Mouse (Mus musculus): Measurements from ENCODE around the gene Spns3. TPM values are rescaled to one million over a fixed set of nuclear protein-coding genes. Genes with fewer than 3 reads are reported as not detected.

Gene Spns3
- polyA plus RNA-seq, 1 experiment from 2014 or later = not detected

DNA sequence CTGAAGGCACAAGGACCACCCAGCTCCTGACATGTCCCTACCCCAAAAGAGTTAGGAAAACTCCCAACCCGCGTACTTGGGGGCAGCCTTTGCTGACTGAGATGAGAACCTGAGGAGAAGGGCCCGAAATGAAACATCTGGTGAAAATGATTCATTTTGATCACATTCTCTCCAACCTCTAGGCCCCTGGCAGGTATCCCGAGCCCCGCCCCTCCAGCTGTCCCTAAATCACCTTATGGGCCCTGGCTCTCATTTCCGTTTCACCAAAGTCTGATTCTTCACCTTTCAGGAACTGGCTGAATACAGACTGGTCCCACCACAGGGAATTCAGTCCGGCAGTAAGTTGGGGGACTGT is 25.8 kb upstream of the Spns3 start:
- Histone ChIP-seq H3K27ac (no peak overlapping the region), H3K4me2 (replicated peaks) (peak overlapping the region; percentile 42), H3K9me3 (no peaks in the 10 kb centered on the region), H3K9ac (no peak overlapping the region), H3K4me1 (peaks cover 9% of the 10 kb centered on the region; the same call in 1 of the 2 replicates), H3K27me3 (no peaks in the 10 kb centered on the region), H3K4me3 (peak overlapping the region; percentile 27), H3K36me3 (no peaks in the 10 kb centered on the region)
- WGBS = 14% methylated on average over 7 of the region's 7 CpGs
- ATAC-seq (ENCODE audit: insufficient number of reproducible peaks, insufficient read depth, low FRiP score, low TSS enrichment) = no peak

DNA sequence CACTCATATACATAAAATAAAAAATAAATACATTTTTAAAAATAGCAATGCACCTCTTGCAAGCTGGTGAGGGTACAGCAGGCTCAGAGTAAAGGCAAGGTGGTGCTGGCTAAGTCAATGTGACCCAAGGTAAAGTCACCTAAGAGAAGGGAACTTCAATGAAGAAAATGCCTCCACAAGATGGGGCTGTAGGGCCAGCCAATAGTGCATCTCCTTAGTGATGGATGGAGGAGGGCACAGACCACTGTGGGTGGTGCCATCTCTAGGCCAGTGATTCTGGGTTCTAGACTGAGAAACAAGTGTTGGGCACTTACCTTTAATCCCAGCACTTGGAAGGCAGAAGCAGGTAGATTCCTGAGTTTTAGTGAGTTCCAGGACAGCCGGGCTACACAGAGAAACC is 23.5 kb upstream of the Spns3 start:
- 100% methylated on average over 1 of the region's 1 CpGs for WGBS

DNA sequence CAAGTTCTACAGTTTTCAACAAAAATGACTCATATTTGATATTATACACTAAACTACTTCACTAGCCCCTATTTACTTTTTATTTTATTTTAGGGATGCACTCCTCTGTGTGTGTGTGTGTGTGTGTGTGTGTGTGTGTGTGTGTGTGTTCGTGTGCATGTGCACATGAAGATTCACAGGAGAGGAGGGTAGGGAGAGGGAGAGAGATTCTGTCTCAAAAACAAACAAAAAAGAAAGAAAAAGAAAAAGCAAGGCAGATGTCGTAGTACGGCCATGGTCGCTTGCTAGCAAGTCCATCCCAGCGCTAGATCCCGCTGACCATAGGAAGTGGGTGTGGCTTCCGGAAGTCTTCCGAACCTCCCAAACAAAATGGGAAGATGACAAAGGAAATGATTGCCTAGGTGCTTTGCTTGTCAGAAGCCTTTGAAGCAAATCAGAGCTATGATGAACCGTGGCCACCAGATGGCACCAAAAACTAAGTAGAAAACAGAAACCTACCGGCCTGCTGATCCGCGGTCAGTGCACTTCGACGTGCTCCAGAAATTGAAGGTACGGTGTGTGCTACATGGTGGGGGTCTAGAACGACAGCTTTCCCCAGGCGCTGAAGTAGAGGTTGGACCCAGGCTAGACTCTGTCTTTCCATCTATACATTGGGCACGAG is 20.1 kb upstream of the Spns3 start:
- no peak overlapping the region for H3K9ac ChIP-seq
- no peaks in the 10 kb centered on the region for H3K27me3 ChIP-seq
- no peak overlapping the region for H3K27ac ChIP-seq
- H3K9me3 ChIP-seq = no peaks in the 10 kb centered on the region
- no peaks in the 10 kb centered on the region for H3K4me1 ChIP-seq
- peak overlapping the region; percentile 41 for H3K4me2 ChIP-seq (replicated peaks)
- H3K4me3 ChIP-seq = peak overlapping the region; percentile 18; the same call in 1 of the 2 replicates
- no peaks in the 10 kb centered on the region for H3K36me3 ChIP-seq
- peak; percentile 47; the same call in 1 of the 2 replicates for ATAC-seq (ENCODE audit: insufficient number of reproducible peaks, insufficient read depth, low FRiP score, low TSS enrichment)
- WGBS = 4% methylated on average over 18 of the region's 18 CpGs

More for the DNA sequence above, 23.5 kb upstream of the Spns3 start:
- no peaks in the 10 kb centered on the region for H3K9me3 ChIP-seq
- H3K9ac ChIP-seq = no peak overlapping the region
- H3K27ac ChIP-seq = no peak overlapping the region
- H3K27me3 ChIP-seq = no peaks in the 10 kb centered on the region
- no peak for ATAC-seq (ENCODE audit: insufficient number of reproducible peaks, insufficient read depth, low FRiP score, low TSS enrichment)
- H3K4me3 ChIP-seq = no peak overlapping the region
- H3K4me2 ChIP-seq (replicated peaks) = no peak overlapping the region
- no peaks in the 10 kb centered on the region for H3K36me3 ChIP-seq
- H3K4me1 ChIP-seq = peaks cover 9% of the 10 kb centered on the region; the same call in 1 of the 2 replicates

DNA sequence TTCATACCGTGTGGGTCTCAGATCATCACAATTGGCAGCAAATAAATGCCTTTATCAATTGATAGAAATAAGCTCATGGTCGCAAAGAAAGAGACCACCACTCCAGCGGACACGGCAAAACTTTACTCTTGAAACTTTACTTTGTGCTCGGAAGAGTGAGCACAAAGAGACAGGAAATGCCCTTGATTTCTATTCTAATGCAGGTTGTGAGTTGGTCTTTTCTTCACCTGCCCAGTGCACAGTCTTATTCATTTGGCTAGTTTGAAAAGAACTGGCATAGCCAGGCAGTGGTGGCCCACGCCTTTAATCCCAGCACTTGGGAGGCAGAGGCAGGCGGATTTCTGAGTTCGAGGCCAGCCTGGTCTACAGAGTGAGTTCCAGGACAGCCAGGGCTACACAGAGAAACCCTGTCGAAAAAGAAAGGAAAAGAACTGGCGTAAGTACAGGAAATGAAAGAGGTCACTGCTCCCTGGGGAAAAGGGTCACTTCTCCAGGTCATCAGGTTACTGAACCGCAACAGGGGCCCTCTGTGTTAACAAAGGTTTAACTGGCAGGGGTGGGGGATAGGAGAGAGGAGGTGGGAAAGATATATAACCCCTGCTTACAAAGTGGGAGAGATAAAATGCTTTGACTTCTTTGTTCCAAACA is 19.5 kb upstream of the Spns3 start:
- Histone ChIP-seq H3K27ac (no peak overlapping the region), H3K4me3 (no peak overlapping the region), H3K36me3 (no peaks in the 10 kb centered on the region), H3K4me2 (replicated peaks) (no peak overlapping the region), H3K9ac (no peak overlapping the region), H3K4me1 (no peaks in the 10 kb centered on the region), H3K9me3 (no peaks in the 10 kb centered on the region), H3K27me3 (no peaks in the 10 kb centered on the region)
- 69% methylated on average over 11 of the region's 11 CpGs for WGBS
- ATAC-seq (ENCODE audit: insufficient number of reproducible peaks, insufficient read depth, low FRiP score, low TSS enrichment) = no peak

DNA sequence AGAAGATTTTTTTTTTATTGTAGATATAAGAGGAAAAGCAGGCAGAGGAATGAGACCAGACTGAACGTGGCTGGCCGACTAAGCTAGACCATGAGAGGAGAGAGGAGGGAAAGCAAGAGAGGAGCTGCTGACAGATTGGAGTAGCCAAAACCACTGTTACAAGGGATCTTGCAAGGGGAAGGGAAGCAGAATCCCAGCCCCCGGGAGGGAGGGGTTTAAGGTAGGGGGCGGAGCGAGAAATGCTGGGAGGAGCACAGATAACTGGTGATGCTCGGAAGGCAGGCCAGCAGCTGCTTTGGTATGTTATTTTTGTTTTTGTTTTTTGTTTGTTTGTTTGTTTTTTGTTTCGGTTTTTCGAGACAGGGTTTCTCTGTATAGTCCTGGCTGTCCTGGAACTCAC is 18.7 kb upstream of the Spns3 start:
- WGBS = 61% methylated on average over 8 of the region's 8 CpGs
- Histone ChIP-seq H3K9ac (no peak overlapping the region), H3K9me3 (no peaks in the 10 kb centered on the region), H3K4me2 (replicated peaks) (no peak overlapping the region), H3K4me3 (no peak overlapping the region), H3K4me1 (no peaks in the 10 kb centered on the region), H3K27ac (no peak overlapping the region), H3K27me3 (no peaks in the 10 kb centered on the region), H3K36me3 (no peaks in the 10 kb centered on the region)
- ATAC-seq (ENCODE audit: insufficient number of reproducible peaks, insufficient read depth, low FRiP score, low TSS enrichment) = no peak

DNA sequence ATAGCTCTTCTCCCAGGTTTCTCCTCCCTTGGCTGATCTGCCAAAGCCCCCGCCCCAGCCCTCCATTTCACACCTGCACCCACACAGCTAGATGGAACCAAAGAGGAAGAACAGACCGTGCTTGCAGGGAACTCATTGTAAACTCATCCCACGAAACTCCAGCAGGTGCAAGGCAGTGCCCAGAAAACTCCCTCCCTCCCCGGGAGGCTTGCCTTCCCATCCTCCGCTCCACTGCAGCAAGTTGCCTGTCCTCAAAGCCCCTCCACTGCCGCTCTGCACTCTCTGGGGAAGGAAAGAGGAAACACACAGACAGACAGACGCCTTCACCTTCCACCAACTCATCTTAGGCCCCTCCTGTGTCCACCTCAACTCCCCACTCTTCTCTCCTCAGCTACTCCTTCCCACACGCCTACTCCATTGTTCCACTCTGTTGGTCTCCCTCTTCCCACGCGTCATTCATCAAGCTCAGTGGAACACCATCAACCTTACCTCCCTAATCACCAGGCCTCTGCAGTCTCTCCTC is 16.6 kb upstream of the Spns3 start:
- WGBS = 52% methylated on average over 10 of the region's 10 CpGs
- ATAC-seq (ENCODE audit: insufficient number of reproducible peaks, insufficient read depth, low FRiP score, low TSS enrichment) = no peak
- Histone ChIP-seq H3K27me3 (no peaks in the 10 kb centered on the region), H3K27ac (no peak overlapping the region), H3K4me3 (no peak overlapping the region), H3K9me3 (no peaks in the 10 kb centered on the region), H3K36me3 (no peaks in the 10 kb centered on the region), H3K9ac (no peak overlapping the region), H3K4me2 (replicated peaks) (no peak overlapping the region), H3K4me1 (no peaks in the 10 kb centered on the region)

DNA sequence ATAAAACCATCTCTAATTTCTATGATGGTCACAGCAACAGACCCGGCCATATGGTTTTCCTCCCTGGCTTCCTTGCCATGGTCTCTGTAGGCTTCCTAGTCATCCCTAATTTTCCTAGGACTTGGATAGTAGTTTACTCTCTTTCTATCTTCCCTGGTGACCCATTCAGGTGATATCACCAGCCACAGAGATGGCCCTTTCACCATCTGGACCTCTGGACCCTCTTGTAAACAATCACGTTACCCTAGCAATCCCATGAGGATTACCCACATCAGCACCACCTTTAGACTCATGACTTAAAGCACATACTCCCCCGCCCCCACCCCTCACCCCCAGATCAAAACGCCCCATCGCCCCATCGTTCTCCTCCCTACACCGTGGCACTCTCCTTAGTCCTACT is 16.0 kb upstream of the Spns3 start:
- Histone ChIP-seq H3K4me1 (no peaks in the 10 kb centered on the region), H3K9me3 (no peaks in the 10 kb centered on the region), H3K36me3 (no peaks in the 10 kb centered on the region), H3K27ac (no peak overlapping the region), H3K9ac (no peak overlapping the region), H3K4me3 (no peak overlapping the region), H3K27me3 (no peaks in the 10 kb centered on the region), H3K4me2 (replicated peaks) (no peak overlapping the region)
- WGBS = 75% methylated on average over 7 of the region's 7 CpGs
- ATAC-seq (ENCODE audit: insufficient number of reproducible peaks, insufficient read depth, low FRiP score, low TSS enrichment) = no peak

DNA sequence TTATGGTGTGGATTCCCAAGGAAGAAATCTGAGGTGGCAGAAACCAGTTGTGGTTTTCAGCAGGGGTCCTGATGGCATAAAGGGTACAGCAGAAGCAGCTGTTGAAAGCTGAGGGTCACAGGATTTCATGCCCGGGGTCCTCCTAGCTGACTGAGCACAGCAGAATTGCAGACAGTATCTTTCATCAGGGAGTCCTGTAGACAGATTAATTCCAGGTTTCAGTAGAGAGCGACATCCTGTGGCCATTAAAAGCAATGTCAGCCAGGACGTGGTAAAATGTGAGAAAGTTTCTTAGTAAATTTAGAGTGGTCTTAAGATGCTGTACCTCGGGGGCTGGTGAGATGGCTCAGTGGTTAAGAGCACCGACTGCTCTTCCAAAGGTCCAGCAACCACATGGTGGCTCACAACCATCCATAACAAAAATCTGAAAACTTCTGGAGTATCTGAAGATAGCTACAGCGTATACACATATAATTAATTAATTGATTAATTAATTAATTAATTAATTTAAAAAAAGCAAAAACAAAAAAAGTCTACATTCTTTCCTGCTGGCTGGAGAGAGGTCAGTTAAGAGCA is 14.0 kb upstream of the Spns3 start:
- H3K4me3 ChIP-seq = no peak overlapping the region
- no peak overlapping the region for H3K4me2 ChIP-seq (replicated peaks)
- WGBS = 21% methylated on average over 6 of the region's 6 CpGs
- no peak overlapping the region for H3K9ac ChIP-seq
- H3K9me3 ChIP-seq = no peaks in the 10 kb centered on the region
- 0 out of 2 replicates have a peak, but pooled peaks have one; percentile 47 for ATAC-seq (ENCODE audit: insufficient number of reproducible peaks, insufficient read depth, low FRiP score, low TSS enrichment)
- H3K27me3 ChIP-seq = no peaks in the 10 kb centered on the region
- no peaks in the 10 kb centered on the region for H3K36me3 ChIP-seq
- H3K27ac ChIP-seq = no peak overlapping the region
- no peaks in the 10 kb centered on the region for H3K4me1 ChIP-seq

DNA sequence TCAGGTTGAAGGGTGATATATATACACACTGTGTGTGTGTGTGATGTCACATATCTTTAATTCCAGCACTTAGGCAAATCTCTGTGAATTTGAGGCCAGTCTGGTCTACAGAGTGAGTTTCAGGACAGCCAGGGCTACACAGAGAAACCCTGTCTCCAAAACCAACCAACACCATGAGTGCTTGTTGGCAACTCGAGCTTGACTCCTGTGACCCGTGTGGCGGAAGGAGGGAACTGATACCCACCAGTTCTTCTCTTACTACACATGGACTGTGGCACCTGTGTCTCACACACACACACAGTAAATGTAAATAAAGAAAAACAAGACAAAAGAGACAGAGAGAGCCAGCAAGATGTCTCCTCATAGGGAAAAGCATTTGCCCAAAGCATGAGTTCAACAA is 10.4 kb upstream of the Spns3 start:
- H3K4me3 ChIP-seq = no peak overlapping the region
- ATAC-seq (ENCODE audit: insufficient number of reproducible peaks, insufficient read depth, low FRiP score, low TSS enrichment) = no peak
- no peak overlapping the region for H3K9ac ChIP-seq
- H3K36me3 ChIP-seq = no peaks in the 10 kb centered on the region
- 63% methylated on average over 3 of the region's 3 CpGs for WGBS
- H3K4me1 ChIP-seq = no peaks in the 10 kb centered on the region
- H3K9me3 ChIP-seq = no peaks in the 10 kb centered on the region
- no peaks in the 10 kb centered on the region for H3K27me3 ChIP-seq
- H3K4me2 ChIP-seq (replicated peaks) = no peak overlapping the region
- H3K27ac ChIP-seq = no peak overlapping the region

DNA sequence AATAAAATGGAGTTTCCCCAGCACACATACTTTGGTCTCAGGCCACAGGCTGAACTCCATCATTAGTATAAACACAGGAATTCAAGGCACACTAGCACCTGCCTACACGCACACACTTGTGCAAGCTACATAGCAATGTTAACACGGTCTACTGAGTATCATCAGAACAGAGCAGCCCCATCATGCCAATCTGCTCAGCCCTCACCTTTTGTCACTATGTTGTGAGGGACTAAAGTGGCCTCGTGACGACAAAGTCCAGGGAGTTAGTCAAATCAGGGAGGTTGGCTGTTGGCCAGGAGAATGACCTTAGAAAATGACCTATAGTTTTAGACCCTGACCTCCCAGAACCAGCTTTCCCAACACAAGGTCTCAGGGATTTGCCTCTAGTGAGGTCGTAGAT is 7.8 kb upstream of the Spns3 start:
- Histone ChIP-seq H3K9ac (no peak overlapping the region), H3K4me1 (no peaks in the 10 kb centered on the region), H3K9me3 (no peaks in the 10 kb centered on the region), H3K27me3 (no peaks in the 10 kb centered on the region), H3K36me3 (no peaks in the 10 kb centered on the region), H3K4me2 (replicated peaks) (no peak overlapping the region), H3K4me3 (no peak overlapping the region), H3K27ac (no peak overlapping the region)
- 72% methylated on average over 5 of the region's 5 CpGs for WGBS
- no peak for ATAC-seq (ENCODE audit: insufficient number of reproducible peaks, insufficient read depth, low FRiP score, low TSS enrichment)

DNA sequence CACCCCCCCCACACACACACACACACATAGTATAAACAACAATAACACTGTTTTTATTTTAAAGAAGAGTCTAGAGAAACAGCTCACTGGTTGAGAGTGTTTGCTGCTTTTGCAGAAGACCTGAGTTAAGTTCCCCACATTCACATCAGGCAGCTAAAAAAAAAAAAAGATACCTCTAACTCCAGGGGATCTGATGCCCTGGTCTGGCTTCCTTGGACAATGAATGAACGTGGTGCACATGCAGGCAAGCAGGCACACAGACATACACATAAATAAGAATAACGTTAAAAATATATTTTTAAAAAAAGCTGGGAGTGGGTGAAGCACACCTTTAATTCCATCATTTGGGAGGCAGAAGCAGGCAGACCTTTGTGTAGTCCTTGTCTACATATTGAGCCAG is 6.6 kb upstream of the Spns3 start:
- no peak overlapping the region for H3K9ac ChIP-seq
- ATAC-seq (ENCODE audit: insufficient number of reproducible peaks, insufficient read depth, low FRiP score, low TSS enrichment) = no peak

DNA sequence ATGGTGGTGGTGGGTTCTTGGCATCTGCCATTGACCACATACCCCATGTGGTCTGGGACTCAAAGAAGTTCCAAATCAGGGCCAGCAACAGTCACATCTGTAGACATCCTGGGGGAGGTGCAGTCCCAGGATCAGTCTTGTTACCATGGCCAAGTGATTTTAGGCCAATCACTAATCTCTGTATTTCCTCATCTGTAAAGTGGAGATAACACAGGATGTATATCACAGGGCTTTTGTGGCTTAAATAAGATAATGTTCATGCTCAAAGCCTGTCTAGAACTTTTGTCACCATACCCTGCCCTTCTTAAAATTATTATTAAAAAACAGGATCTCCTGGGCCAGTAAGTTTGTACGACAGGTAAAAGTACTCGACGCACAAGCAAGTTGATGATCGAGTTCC is 6.2 kb upstream of the Spns3 start:
- Histone ChIP-seq H3K4me3 (no peak overlapping the region), H3K27me3 (no peaks in the 10 kb centered on the region), H3K9me3 (no peaks in the 10 kb centered on the region), H3K4me1 (no peaks in the 10 kb centered on the region), H3K27ac (no peak overlapping the region), H3K9ac (no peak overlapping the region), H3K36me3 (no peaks in the 10 kb centered on the region), H3K4me2 (replicated peaks) (no peak overlapping the region)
- no peak for ATAC-seq (ENCODE audit: insufficient number of reproducible peaks, insufficient read depth, low FRiP score, low TSS enrichment)
- WGBS = 95% methylated on average over 4 of the region's 4 CpGs

More for the DNA sequence above, 6.6 kb upstream of the Spns3 start:
- H3K4me3 ChIP-seq = no peak overlapping the region
- no peaks in the 10 kb centered on the region for H3K36me3 ChIP-seq
- H3K27ac ChIP-seq = no peak overlapping the region
- no peaks in the 10 kb centered on the region for H3K27me3 ChIP-seq
- H3K9me3 ChIP-seq = no peaks in the 10 kb centered on the region
- WGBS = 68% methylated on average over 2 of the region's 2 CpGs
- H3K4me2 ChIP-seq (replicated peaks) = no peak overlapping the region
- no peaks in the 10 kb centered on the region for H3K4me1 ChIP-seq

Data from embryonic facial prominence, embryonic 12.5 days (tissue).